Mouse (Mus musculus): ENCODE results near the gene Itgb1bp1. TPM values are rescaled to one million over a fixed set of nuclear protein-coding genes. Genes with fewer than 3 reads are reported as not detected.

The Itgb1bp1 gene
- 10 to 100 TPM; 68.6 to 70.5 TPM for polyA plus RNA-seq (2017; shearing (Covaris generic))

DNA sequence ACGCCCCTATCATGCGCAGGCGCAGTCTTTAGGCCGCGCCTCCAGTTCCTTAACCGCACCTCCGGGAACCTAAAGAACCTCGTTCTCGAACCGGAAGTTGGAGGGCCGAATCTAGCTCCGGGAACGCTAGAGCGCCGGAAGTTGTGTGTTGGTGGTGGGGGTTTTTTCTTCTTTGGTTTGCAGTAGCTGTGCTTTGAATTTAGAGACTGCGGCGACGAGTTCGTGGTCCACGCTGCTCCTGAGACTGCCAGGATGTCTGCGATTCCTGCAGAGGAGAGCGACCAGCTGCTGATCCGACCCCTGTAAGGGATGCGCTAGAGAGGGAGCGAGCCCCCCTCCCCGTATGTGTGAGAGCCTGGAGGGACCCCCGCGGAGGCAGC, at the start of gene Itgb1bp1:
Gene Itgb1bp1 (minus strand): TSS at position 42 of the 380 bp plus-strand sequence.
- peak; percentile 84 for ATAC-seq

DNA sequence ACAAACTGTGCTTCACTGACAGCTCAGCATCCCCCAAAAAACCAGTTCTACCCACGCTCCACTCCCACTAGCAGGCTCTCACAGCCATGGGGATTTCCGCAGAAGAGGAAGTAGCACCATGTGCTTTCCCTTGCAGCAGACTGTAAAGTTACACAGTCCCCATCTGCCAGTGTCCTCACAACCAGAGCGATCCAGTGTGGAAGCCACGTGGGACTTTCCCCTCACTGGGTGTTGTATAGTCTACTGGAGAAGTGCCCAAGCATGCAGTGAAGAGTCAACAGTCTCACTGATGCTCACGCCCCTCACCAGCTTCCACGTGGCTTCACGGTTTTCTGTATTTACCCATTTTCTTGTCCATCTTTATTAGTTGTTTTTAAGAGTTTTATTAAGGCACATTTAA, 49.8 kb upstream of the Itgb1bp1 start:
- peak; percentile 93 for ATAC-seq

DNA sequence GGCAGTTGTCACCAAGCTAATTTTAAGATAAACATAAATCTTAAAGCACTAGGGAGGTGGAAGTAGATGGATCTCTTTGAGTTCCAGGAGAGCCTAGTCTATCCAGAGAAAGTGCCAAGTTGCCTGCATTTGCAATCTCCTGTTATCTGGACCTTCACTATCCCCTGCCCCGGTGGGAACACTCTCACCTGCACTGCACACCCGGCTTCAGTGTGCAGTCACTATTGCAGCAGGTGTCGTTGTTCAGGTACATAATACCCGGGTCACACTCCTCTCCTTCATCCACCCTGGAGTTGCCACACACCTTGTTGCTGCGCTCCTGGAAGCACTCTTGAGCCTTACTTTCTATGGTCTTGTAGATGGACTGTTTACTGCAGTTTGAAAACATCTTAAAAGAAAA, 47.7 kb upstream of the Itgb1bp1 start:
- no peak for ATAC-seq

DNA sequence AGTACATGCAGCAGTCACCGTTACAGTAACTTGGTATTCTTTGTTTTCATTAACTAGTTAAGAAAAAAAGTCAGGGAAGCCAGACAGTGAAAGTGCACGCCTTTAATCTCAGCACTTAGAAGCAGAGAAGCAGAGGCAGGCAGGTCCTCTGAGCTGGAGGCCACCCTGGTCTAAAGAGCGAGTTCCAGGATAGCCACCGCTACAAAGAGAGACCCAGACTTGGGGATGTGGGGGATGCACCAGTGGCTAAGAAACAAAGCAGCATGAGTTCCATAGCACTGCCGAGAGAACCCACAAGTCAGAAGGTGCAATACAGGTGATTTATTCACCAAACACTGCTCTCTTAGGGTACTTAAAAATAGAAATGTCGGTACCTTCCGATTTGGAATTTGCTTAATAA, 46.9 kb upstream of the Itgb1bp1 start:
- no peak for ATAC-seq

DNA sequence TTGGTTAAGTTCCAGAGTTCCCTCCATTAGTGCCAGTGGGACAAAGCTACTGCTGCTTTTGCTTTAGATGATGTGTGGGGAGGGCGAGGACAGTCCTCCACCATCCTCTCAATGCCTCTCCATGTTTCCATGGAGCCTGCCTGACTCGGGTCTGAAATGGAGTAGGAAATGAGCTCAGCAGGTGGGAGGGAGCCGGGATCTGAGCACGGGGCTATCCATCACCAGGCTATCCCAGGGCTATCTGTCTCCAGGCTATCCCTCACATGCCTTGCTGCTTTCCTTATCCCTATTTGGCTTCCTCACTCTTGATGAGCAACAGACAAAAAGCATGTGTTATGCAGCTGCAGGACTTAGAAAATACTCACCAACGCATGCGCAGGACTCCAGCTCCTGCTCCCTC, 45.6 kb upstream of the Itgb1bp1 start:
- ATAC-seq, result no peak

DNA sequence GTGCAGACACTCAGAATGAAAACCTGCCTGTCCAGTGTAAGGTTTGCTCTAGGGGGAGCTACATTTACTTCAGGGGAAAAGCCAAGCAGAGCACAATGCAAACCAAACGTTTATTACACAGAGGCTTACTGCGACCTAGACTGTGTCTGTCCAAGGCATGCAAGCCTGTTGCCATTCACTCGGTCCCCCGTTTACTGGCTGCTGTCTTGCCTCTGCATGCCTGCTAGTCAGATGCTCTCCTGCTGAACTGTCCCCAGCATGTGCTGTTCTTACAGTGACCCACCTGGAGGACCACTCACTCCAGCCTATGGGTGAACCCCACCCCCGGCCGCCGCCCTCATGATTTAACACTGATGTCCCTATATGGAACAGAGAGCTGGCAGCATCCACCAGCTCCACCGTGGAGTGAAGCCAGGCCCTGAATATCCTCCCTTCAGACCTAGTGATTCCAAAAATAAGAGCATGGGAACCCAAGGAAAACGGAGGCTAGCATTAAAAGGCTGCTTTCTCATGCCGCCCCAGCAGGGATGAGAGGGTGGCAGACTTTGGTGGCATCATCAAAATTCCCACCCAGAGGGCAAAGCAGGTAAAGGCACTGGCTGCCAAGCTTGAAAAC, 45.0 kb upstream of the Itgb1bp1 start:
- ATAC-seq, result no peak

DNA sequence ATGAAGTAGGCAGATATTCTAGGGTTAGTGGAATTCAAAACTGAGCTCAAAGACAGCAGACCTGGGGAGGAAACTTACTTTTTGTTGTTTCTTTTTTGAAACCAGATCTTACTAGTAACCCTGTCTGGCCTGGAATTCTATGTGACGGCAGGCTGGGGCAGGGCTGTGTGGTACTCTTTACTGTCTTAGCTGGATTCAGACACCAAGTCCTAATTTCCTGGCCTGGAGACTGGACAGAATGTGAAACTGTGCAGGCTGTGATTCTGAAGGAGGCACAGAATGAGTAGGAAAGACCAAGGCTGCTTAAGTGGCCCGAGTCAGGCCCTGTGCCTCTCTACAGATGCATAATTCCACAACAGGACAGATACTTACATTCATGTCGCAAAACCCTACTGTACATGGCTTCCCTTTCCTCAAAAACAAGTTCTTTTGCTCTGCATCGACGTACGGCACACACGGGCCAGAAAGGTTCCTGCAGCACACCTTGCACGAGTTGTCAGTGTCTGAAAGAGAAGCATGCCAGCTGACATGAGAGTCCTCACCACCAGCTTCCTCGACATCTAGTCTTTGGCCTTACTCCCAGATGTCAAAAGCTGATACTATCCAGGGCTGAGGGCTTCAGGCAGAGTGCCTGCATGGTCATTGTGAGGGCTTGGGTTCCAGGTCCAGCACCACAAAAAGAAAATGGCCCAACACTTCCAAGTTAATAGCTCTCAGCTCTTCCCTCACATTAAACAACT, 43.7 kb upstream of the Itgb1bp1 start:
- no peak for ATAC-seq

DNA sequence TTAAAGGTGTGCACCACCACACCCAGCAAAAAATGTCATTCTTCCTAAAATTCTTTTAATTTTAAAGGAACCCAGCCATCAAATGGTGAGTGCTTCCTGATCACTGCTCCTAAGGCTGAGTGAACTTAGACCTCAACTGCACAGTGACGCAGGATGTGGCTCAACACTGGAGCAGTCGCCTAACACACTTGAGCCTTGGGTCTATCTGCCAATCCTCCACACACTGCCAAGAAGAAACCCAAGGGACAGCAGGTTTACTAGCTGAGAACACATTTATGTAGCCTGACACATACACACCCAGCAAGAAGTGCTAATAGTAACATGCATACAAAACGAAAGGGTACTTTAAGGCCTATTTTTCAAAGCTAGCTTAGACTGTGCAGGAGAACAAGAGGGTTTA, 40.2 kb upstream of the Itgb1bp1 start:
- no peak for ATAC-seq

DNA sequence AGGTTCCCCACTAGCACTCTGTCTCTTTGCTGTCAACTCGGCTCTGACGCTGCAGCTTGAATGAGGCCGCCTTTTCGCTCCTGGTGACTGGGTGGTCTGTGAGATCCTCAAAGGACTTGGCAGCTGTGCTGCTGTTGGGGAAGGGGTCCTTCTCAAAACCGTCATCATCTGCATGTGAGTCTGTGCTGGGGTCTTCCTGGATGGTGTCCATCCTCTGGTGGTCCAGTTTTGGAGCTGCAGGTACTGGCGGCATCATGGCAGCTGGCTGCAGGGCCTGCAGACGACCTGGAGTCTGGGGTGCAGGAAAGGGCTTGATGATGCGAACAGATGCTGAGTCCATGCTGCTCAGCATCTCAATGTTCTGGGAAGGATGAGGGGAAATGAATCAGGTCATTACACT, 39.2 kb upstream of the Itgb1bp1 start:
- ATAC-seq, result no peak

DNA sequence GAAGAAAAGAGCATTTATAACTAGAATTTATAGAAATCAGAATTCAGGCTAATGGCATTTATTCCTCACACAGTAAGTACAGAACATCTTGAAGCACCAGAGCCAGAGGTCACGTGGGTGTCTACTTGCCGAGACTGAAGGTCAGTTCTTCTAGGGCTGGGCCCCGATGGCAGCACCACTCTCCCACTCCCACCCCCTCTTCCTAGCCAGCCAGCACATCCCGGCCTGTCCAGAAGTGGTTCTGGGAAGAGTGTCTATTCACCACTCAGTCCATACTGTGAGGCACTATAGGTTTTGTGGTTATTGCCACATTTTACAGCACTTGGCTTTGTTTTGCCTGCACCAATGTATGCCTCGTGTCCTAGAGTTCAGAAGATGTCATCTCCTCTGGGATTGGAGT, 38.0 kb upstream of the Itgb1bp1 start:
- no peak for ATAC-seq

DNA sequence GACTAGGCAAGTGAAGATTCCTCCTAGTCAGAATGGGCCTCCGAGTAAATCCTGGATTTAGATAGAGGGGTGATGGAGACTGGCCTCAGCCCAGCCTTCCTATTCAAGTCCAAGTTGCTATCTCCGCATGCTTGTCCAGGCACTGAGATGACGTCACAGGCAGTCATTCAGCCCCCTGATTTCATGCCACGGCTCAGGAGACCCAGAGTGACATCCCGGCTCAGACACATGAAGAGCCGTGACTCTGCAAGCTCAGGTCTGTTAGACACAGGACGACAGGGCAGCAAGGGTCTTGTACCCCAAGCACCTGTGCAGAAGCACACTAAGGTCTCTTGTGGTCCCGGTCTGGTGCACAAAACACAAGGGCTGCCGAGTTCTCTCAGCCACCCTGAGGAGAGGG, 36.8 kb upstream of the Itgb1bp1 start:
- no peak for ATAC-seq

DNA sequence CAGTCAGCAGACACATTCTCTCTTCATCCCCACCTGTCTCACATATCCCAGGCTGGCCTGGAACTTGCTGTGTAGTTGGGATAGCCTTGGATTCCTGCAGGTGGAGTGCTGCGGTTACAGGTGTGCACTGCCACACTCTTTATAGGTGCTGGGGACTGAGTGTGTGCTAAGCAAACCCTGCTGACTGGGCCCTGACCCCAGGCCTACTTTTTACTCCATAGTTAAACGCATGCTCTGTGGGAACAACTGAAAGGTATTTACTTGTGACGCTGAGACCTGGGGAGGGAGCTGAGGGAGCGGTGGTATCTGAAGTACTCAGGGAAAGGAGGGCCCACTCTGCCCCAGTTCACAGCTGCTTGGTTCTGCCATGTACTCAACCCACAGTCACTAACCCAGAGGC, 36.2 kb upstream of the Itgb1bp1 start:
- no peak for ATAC-seq

DNA sequence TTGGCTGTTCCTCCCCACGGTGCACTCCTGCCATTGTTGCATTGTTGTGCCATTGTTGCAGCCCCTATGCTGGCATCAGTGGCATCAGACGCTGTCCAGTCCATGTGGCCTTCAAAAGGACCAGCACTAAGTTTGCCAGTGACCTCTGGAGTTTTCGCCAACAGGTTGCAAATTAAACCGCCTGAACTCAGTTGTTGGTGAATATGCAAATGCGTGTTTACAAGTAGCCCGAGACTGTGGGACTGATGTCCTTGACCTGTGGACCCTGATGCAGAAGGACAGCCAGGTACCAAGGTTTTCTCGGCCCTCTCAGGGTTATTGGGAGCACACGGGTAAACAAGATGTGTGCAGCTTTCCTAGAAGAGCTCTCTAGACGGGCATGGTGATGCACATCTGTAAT, 35.1 kb upstream of the Itgb1bp1 start:
- ATAC-seq, result no peak

DNA sequence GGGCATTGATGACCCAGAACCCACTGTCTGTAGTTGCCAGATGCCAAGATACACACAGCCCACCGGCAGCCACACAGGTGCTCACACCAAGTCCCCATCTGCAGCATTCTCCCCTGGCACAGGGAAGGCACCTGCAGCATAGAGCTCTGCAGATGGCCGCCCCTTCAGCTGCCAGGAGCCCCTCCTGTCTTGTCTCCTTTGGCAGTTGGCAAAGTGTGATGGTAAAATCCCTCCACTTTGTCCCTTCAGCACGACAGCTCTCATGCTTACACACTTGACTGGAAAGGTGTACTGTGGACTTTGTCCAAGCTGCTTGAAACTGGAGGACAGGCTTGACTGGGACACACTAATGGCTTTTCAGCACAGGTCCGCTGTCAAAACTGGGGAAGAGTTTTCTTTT, 34.2 kb upstream of the Itgb1bp1 start:
- no peak for ATAC-seq

DNA sequence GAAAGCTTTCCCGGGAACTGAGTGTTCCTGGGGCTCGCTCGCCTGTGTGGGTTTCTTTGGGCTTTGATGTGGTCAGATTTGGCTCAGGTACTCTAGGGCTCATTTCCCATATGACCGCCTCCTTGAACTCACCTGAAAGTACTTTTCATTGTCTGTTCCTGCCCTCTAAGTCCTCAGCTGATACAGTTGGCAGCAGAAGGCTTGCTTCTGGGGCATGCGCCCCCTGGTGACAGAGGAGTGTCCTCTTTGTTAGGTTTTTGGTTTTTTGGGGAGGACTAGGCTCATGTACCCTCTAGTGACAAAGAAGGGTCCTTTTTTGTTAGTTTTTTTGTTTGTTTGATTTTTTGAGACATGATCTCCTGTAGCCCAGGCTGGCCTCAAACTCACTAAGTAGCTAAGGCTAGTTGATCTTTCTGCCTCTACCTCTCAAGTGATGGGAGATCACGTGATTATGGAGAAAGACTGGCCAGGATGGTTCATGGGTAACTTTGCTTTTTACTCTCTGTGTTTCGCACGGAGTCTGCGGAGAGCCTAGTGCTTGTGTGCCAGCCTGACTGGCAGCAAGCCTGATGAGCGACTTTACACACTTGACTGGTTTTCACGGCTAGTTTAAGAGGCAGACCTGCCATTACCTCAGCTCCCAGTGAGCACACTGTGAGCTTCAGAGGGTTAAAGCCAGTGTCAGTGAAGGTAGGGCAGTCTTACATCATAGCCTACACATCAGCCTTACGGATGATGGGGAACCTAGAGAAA, 32.2 kb upstream of the Itgb1bp1 start:
- ATAC-seq, result peak; percentile 58

DNA sequence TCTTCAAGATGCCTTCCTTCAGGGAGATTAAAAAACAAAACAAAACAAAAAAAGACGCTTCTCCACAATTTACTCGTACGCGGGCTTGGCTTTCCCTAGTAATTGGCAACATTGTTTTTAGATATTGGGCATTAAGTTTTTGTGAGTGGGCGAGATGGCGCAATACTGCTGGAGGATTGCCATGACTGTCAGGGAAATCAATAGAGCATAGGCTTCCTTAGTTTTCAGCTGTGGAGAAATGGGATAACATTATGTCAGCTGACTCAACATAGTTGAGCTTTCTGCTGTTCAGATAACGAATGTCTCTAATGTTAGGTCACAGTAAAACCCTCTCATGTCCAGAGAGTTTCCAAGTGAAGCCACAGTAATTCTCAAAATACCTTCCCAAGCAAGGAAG, 30.8 kb upstream of the Itgb1bp1 start:
- ATAC-seq, result no peak

DNA sequence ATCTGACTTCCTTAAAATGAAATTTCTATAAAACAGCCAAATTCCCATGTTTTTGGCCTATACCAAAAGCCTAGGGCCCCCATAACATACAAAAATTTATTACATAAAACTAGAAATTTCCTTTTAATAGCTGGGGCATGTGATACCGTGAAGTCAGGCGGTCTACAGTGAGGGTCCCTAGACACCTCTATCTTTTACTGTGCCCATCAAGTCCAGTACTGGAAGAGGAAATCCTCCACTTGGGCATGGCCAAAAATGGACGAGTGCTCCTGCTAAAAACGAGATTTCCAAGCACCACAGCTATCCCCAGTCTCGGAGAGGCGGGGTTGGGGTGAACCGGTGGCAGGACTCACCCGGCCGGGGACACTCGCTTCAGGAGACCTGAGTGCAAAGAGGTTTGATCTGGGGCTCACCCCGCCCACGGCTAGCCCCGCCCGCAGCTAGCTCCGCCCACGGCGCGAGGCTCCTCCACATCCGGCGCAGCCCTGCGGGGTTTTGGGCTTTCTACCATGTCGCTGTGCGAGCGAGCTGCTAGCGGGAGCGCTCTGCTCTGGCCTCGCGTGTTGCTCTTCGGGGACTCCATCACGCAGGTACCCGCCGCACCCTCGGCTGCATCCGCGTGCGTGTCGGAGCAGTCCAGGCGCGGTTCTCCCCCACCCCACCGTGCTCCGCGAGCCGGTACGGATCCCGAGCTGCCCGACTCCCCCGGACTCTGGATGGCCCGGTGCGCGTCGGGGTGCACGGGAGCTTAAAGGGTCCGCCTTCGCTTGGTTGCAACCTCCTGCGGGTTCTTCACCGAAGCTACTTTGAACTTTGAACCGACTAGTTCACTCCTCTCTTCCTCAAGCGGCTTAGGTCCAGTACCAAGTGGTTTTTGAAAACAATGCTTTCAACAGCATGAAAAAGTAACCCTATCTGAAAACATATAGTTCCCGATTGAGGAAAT, 30.1 kb upstream of the Itgb1bp1 start, which contains the start of gene Iah1:
Gene Iah1 (plus strand): TSS at position 467 of the 946 bp plus-strand sequence.
- peak; percentile 95 for ATAC-seq

DNA sequence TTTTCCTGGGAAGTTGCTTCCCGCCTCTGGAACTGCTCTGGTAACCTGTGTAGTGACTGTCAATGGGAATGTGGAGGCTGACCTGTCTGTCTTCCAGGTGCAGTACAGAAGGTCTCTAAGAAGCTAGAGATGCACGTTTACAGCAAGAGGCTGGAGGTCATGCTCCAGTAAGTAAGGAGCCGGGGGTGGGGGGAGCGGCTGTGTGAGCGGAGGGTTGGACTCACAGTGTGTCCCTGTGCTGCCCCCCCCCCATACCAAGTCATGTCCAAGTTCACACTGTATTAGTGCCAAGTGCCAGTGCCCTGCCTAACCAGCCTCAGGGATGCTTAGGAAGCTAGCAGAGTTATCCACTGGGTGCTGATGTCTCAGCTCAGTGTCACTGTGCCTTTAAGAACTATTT, 26.1 kb upstream of the Itgb1bp1 start:
- no peak for ATAC-seq

DNA sequence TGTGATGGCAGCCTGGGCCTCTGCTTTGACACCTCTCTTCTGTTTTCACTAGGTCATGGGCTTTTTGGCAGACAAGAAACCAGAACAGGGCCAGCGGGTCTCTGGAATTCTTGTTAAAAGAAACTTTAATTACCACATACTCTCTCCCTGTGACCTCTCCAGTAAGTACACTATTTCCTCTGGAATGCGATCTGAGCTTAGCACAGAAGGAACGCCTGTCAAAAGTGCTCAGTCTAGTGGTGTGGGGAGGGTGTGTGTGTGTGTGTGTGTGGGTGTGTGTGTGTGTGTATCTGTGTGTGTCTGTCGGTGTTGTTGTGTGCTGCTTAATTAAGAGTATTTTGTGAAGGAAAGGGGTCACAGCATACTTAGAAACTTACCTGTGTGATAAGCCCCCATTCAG, 20.6 kb upstream of the Itgb1bp1 start:
- no peak for ATAC-seq

DNA sequence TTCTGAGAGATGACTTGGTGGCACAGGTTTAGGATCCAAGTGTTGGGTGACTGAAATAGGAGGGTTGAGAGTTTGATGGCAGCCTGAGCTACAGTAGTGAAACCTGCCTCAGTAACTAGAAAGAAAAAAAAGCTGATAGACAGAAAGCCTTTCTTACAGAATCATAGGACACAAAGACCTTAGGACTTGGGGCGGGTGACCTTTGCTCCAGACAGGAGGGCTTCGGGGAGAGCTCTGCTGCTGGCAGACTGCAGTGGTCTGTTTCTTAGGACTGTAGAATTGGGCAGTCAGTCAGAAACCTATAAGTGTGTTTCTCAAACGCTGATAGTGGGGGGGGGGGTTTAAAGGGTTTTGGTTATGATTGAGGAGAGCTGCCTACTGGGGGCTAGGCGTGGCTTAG, 19.7 kb upstream of the Itgb1bp1 start:
- no peak for ATAC-seq

DNA sequence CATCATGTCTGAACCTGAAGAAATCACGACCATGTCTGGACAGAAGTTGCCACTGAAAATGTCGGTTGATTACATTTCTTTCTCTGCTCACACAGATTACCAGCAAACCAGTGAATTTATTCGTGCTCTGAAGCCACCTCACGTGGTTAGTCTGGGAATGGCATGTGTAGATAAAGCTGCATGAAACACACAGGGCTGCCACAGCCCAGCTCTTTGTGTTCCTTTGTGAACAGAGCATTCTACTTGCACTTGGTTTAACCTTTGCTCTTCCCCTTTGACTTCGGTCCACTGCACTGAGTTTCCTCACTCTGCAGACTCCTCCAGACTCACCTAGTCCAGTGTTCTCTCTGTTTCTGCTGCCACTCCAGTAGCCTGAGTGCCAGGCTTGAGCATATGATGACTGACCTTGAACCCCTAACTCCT, 16.3 kb upstream of the Itgb1bp1 start:
- ATAC-seq, result no peak

DNA sequence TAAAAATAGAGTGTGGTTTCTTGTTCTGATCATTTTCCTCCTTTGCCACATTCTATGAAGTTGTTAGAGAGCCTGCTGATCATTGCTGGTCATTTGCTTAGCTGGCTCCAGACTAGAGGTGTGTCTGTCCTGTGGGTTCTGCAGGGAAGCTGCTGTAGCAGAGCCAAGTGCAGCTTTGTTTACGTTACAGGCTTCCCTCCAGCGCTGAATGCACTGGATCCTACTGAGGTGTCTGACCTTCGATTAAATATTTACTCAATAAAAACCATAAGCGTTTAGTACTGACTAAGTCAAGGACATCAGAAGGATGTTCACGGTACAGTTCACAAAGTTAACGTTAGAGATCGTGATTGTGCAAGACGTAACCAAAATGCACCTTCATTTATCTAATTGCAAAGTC, 15.8 kb upstream of the Itgb1bp1 start:
- no peak for ATAC-seq

DNA sequence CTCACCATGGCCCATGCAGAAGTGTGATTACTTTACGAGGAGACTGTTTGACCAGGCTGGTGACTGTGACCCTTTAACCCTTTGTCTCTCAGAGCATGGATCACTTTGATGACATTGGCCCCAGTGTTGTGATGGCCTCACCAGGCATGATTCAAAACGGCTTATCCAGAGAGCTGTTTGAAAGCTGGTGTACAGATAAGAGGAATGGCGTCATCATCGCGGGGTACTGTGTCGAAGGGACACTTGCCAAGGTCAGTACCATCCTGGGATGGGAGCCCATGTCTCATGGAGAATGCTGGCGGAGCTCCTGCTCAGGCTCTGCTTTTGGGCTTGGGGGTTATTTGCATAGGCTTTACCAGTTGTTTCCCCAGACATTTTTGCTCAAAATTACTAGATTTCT, 15.2 kb upstream of the Itgb1bp1 start:
- no peak for ATAC-seq
